Mouse (Mus musculus) megakaryocyte progenitor cell, adult 5-6 weeks (primary cell): ENCODE measurements around the gene Spata17. TPM values are rescaled to one million over a fixed set of nuclear protein-coding genes. Genes with fewer than 3 reads are reported as not detected.

Experiments used
- ATAC-seq: replicated peaks from 2 replicates; pipeline ENCODE4 v1.8.0; 2016; ENCODE audit warnings: mild to moderate bottlenecking, moderate TSS enrichment, inconsistent platforms; ENCODE audit not compliant: poor library complexity
- total RNA-seq, 2 experiments: library from RNA; stranded (forward) in 1 of 2; stranded (reverse) in 1 of 2; fragments of 157-497, 149-512 nt in 1 of 2; fragments of 200-1000 nt in 1 of 2; gene quantifications; 2 replicates each; pipeline versions ENCODE4 v1.2.3 to v1.2.4; 2015 to 2017

Spata17 gene
- total RNA-seq, 2 experiments from 2014 or later: 2.2 TPM; not detected in 1

DNA sequence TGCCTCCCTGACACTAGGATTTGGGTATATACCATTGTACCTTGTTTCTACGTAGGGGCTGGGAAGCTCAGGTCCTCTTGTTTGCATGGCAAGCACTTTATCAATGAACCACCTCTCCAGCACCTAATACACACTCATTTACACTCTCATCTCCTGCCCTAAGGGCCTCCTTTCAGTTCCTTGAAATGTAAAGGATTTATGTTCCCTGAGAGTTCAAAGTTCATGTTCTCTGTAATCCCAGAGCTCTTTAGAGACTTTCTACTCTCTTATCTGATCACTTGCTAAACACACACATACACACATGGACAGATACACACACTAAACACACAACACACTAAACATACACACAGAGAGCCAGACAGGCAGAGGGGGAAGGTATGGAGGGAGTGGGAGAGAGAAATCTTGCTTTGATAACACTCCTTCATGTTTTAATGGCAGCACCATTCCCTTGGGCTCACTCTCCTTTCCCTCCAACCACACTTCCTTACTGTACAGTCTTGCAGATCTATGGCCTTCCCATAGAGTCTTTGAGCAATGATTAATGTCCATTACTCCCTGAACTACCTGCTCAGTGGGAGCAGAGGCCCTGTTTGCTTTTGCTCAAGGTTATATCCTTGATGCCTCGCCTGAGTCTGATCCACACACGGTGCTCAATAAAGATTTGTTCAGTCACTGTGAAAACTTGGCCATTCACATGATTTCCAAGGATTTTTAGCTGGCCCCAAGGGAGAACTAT lies 126.4 kb downstream of the Spata17 start:
- no peak for ATAC-seq

DNA sequence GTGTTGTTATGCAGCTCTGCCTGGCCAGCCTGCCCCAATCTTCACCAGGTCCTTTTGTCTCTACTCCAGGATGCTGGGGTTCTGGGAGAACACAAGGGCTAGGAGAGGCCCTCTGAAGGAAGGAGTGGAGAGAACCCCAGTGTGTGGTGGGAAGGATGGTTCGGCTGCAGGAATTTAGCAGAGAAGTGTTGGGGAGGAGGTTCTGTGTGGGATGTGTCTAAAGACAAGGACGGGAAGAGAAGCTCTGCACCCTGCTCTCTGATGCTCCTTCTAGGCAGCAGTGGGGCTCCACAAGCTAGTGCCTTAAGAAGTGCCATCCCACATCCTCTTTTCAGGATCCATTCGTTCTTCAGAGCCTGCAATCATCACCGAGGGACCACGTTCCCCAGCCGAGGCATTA lies 129.2 kb downstream of the Spata17 start:
- ATAC-seq: no peak

DNA sequence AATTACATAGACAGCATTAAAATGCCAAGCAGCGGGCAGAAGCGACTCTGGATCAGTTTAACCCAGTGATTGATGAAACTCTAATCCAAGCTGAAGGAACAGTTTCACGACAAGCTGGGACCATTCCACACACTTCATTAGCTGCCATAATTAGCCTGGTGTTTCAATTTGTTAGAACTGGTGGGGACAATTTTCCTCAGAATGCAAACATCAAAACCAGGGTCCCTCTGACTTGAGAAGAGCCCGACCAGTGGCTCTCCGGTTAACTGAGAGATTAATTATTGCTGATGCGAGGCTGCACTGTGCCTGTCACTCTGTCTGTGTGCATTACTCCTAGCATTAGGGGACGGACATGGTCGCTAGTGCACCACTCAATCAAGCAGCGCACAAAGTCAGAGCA lies 137.9 kb downstream of the Spata17 start:
- no peak for ATAC-seq

- ATAC-seq: no peak
These were observed 138.3 kb downstream of the Spata17 start for GRCm38 (mm10) chr1:187077043-187077334.

- no peak for ATAC-seq
These were observed 138.8 kb downstream of the Spata17 start for GRCm38 (mm10) chr1:187076198-187077042.

DNA sequence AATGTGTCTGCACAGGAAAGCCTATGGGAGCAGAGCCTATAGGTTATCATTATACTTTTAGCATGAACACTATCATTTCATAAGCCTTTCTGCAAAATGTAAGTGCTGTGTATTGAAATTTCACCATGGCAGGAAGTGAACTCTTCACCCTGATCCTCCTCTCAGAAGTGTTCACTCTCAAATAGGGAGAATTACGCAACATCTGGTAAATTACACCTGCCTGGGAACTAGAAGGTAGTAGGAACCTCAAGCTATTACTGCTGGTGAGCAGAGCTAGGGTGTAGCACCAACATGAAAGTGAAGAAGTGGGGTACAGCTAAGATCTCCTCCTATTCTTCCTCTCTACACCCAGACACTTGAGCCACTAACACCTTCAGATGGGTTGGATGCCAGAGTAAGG lies 155.4 kb downstream of the Spata17 start:
- no peak for ATAC-seq

DNA sequence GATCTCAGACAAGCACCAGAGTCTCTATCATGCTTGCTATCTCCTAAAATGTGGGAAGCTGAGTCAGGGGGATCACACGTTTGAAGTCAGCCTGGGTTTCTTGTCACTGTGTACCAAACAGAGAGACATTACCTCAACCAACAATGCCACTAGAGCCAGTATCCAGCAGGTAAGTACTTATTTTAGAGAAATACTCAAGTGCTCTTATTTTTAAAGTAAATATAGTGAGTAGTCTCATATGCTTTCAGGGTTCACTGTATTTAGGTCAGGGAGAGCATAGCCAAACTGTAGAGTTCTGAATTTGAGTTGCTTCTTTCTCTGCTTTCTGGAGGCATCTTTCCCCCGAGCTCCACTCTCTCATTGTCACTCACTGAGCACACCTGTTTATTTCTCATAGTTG lies 160.9 kb downstream of the Spata17 start:
- ATAC-seq: no peak

- ATAC-seq: no peak
These were observed 161.4 kb downstream of the Spata17 start for GRCm38 (mm10) chr1:187053862-187054261.

- ATAC-seq: no peak
These were observed 162.7 kb downstream of the Spata17 start for GRCm38 (mm10) chr1:187052532-187052931.

DNA sequence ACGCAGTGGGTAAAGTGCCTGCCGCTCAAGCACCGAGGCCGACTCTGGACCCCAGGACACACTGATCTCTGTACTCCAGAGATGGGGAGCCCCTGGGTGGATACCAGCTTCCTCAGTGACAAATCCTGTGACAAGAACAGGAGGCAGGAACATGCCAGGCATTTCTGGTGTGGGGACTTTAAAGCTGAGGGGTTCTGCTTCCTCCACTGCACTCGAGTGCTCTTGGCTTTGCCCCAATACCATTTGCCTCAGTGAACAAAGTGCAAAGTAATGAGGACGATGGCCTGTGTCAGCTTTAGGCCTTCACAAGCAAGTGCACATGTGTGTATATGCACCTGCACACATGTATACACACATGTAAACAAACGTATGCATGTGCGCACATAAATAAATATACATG lies 164.0 kb downstream of the Spata17 start:
- ATAC-seq: no peak

DNA sequence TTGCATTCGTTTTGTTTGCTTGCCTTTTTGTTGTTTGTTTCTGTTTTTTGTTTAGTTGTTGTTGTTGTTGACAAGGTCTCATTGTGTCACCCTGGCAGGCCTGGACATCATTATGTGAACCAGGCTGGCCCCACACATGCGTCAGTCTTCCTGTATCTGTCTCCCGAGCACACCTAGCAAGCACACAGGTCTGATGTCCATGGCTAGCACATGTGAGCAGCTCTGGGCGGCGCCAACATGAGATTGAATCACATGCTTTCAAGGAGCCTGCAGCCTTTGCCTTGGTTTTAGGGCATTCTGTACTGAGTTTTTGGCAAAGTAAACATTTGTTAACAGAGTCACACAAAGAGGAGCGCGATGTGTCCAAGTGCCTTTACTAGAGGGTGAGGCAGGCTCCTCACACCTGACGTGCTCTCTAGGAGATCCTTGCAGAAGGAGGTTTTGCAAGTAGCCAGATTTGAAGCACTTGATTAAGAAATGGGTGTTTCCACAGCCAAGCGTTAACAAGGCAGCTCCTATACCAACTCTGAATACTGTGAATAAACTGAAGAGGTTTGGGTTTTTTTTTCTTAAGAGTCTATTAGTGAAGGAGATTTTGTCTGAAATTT lies 166.5 kb downstream of the Spata17 start:
- ATAC-seq: no peak

DNA sequence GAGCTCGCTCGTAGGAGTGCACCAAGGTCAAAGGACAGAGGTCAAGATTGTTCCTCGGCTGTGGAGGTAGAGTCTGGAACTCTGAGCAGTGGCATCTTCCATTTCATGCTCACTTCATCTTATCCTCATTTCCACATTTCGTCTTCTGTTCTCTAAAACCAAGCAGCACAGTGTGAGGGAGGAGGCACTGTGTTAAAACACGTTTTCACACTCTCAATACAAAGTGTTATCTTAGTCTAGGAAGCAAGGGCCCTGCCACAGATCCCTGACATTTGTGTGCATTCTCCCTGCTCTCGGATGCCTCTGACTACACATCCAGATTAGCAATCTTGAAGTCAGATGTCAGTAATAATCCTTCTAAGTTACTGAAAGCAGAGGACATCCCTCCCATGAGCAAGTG lies 170.5 kb downstream of the Spata17 start:
- ATAC-seq: no peak

- no peak for ATAC-seq
These were observed 175.5 kb downstream of the Spata17 start for GRCm38 (mm10) chr1:187039801-187040200.

DNA sequence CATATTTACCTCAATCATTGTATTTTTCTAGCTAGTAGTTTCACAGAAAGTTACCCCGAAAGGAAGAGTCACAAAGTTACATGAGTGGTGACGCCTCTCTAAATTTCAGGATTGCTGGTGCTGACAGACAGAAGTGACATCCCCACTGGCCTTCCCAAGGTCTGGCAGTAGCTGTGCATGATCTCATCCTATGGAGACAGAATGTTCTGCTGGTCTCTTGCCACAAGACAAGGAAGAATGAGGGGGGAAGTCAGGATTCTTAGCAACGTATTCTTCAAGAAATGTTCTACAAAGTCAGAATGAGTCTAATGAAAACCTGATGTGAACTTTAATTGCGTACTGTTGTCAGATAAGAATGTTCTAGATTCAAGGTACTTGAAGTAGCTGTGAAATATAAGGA lies 179.5 kb downstream of the Spata17 start:
- ATAC-seq: no peak

DNA sequence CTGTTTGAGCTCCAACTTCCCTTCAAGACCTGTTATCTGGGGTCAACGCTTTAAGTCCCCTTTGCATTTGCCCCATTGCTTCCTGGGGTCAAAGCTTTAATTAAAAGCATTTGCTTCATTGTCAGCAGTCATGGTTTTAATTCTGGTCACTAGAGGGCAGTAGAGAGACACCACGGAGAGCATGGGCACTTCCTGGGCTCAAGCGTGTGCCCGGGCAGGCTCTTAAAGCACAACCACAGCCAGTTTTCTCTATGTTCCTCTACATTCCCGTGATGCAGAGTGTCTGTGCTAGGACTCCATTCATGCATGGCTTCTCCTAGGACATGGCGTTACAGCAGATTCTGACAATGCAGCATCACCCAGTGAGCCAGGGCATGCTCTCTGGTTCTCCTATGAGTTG lies 183.5 kb downstream of the Spata17 start:
- ATAC-seq: peak; percentile 98

DNA sequence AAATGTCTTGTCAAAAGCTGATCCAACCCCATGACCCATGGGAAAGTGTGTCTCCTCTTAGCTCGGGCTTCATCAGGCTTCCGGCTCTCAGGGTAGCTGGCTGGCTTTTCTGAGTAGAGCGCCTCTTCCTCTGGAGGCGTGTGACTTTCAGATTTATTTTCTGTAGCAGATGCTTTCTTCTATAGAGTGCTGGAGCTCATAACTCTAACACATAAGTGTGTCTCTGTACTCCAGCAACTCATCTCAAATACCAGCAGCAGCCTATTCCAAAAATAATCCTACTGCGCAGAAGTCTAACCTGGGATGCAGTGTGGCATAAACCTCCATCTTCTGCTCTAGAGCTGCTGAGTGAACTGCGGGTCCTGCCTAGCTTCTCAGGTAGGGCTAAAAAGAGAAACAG lies 186.4 kb downstream of the Spata17 start:
- no peak for ATAC-seq

DNA sequence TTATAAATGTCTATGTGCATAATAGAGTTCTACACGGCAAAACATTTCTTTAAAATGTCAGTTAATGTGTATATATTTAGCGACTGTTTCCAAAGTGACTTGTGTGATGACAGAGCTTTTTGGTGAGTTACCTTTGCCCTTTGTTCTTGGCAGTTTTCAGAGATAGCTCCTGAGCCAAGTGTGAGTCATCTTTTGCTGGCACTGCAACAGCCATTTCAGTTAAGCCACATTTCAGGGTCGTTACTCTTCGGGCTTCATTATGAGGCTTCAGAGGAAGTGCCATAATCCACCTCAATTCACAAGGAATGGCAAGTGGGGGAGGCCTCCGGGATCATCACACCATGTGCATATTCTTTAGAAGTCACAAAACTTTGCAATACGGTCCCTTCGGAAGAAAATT lies 195.3 kb downstream of the Spata17 start:
- no peak for ATAC-seq

GRCm38 (mm10) chr1:187016116-187016515 lies 199.1 kb downstream of the Spata17 start:
- ATAC-seq: no peak

DNA sequence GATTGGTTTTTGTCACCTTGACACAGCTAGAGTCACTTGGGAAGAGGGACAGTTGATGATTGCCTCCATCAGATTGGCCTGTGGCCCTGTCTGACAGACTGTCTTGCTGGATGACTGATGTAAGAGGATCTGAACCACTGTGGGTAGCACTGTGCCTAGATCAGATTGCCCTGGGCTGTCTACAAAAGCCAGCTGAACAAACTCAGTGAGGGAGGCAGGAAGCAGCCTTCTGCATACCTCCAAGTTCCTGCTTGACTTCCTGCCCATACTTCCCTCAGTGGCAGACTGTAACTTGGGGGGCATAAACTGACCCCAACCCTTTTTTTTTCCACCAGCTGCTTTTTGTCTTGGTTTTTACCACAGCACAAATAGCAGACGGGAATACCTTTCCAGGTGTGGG lies 199.6 kb downstream of the Spata17 start:
- no peak for ATAC-seq

DNA sequence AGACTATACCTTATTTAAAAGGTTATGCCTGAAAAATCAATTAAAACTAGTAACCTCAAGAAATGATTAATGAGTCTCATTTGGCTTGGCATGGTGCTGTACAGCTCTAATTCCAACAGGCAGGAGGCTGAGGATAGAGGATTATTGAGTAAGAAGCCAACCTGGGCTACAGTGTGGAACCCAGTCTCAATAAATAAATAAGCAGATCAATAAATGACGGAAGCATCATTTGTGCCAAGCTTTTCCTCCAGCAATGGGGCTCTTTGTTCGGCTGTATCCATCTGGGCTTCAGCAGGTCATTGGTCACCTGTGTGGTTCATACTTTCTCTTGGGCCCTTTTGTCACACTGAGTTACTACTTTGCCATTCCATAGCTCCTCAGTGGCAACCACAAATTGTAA lies 201.1 kb downstream of the Spata17 start:
- ATAC-seq: no peak

DNA sequence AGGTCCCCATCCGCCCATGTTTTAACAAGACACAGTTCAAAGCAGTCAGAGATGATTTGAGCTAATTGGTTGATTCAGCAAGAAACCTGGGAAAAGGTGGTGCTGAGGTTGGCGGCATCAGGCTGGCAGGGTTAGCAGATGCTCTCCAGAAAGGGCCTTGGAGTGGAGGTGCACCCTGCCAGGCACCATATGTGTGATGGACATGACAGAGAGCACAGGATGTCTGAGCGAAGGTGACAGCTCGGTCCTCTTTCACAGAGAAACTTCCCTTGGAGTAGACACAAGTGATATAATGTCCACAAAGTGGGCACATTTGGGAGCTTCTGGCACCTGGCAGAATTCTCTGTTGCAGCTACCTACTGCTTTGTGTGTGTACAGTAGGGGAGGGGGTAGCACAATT lies 203.7 kb downstream of the Spata17 start:
- no peak for ATAC-seq

DNA sequence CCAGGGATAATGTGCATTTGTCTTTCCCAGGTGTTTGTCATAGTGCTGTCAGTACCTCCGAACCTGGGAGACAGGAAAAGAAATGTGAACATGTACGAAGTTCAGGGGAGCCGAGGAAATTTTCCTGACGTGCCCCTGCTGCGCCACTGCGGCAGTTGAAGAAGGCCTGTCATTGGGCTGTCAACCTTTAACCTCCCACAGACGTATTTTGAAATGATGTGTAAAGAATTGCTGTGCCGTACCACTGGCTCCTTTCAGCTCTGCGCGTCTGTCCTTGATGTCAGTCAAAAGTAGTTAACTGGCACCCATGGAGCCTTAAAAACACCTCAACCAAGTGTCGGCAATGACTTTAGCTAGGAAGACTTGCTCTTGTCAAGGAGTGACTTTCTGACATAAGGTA lies 205.2 kb downstream of the Spata17 start:
- no peak for ATAC-seq
